Mouse (Mus musculus) brain, embryonic 14.5 days (tissue): ENCODE results near the gene Spi1.

ENCODE experiments used
- CTCF ChIP-seq: fragments of 200-500 bp; IDR thresholded peaks from 2 replicates; pipeline ENCODE4 v1.5.1; 2012; ENCODE audit warnings: inconsistent platforms, mild to moderate bottlenecking, moderate library complexity, borderline replicate concordance; ENCODE audit not compliant: insufficient read depth, insufficient read length; ENCODE audit errors: extremely low read depth
- POLR2A ChIP-seq: fragments of 200-500 bp; IDR thresholded peaks from 2 replicates; pipeline ENCODE4 v1.6.1; 2012; ENCODE audit warnings: mild to moderate bottlenecking, inconsistent platforms, borderline replicate concordance; ENCODE audit not compliant: poor library complexity, insufficient read depth, insufficient read length, severe bottlenecking; ENCODE audit errors: extremely low read depth

GRCm38 (mm10) chr2:91084179-91084820 lies 2.1 kb downstream of the Spi1 start:
- TF ChIP-seq POLR2A (no peak), CTCF (no peak)
